Mouse (Mus musculus) liver, adult 2 months (tissue): ENCODE results near the gene Dnajc17.

Source experiments
- CTCF ChIP-seq: fragments of 200-500 bp; IDR thresholded peaks from 2 replicates; pipeline ENCODE4 v1.5.1; 2011; ENCODE audit warnings: low read depth, low read length, control low read depth
- POLR2A ChIP-seq: fragments of 200-500 bp; IDR thresholded peaks from 2 replicates; pipeline ENCODE4 v1.6.1; 2011; ENCODE audit warnings: low read length, control low read depth; ENCODE audit not compliant: insufficient read depth; ENCODE audit errors: extremely low read depth

DNA sequence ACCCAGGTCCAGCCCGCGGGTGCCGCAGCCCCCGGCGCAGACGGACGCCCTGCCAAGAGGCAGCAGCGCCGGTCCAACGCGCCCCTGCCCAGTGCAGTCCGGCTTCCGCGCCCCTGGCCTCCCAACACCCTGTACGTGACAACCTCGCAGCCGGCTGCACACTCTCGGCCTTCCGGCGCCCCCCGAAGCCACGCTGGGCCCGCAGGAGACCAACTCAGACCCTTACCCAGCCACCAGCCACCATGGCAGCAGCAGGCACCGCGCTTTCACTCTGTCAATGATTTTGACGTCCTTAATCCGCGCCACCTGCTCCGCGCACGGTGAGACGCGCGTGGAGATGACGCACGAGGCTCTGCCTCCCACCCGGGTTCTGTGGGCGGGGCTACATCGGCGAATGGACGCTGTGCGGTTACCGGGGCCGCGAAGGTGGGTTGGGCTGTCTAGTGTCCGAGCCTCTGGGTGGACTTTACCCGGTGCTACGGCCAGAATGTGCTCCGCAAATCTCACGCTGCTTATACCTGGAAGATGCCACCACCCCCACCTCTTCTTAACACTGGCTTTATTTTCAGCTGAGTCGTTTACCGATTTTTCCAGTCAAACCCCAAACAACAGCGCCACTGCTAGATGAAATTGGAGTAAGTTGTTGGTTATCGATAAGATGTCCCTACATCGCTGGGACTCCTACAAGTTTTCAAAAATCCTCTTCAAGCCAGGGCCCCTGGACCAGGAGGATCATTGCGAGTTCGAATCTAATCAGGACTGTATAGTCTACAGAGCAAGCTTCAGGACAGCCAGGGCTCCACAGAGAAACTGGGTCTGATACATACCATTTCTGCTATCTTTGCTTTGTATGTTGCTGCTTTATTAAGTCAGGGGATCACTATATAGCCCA lies 51.7 kb downstream of the Dnajc17 start, which contains the start of gene Rmdn3:
- peak; percentile 72; the same call in 1 of the 2 replicates for TF ChIP-seq POLR2A
- no peak for TF ChIP-seq CTCF
